Mouse (Mus musculus) adrenal gland, postnatal 25 days (tissue): ENCODE results near the gene Vhl. TPM values are rescaled to one million over a fixed set of nuclear protein-coding genes. Genes with fewer than 3 reads are reported as not detected.

Source experiments
- DNase-seq: peaks from one replicate; pipeline ENCODE4 v3.0.0; 2021; ENCODE audit warnings: mixed read lengths
- total RNA-seq: library from RNA; stranded (reverse); gene quantifications from 2 replicates; pipeline ENCODE4 v1.2.3, GENCODE M21; 2021

The Vhl gene
- total RNA-seq, 1 experiment from 2014 or later, result 31.6 TPM

GRCm38 (mm10) chr6:113624989-113625770 lies 1.4 kb downstream of the Vhl start:
- peak; percentile 15 for DNase-seq

- no peak for DNase-seq
These were observed 6.6 kb downstream of the Vhl start for GRCm38 (mm10) chr6:113630322-113630721.

GRCm38 (mm10) chr6:113632863-113633262 lies 9.1 kb downstream of the Vhl start:
- DNase-seq, result no peak

- peak; percentile 96 for DNase-seq
These were observed 14.7 kb downstream of the Vhl start, which contains the start of gene Irak2 for GRCm38 (mm10) chr6:113638302-113639040. Gene Irak2, plus strand, starts transcription at chr6:113638467.

GRCm38 (mm10) chr6:113639201-113639600 lies 15.4 kb downstream of the Vhl start:
- no peak for DNase-seq

GRCm38 (mm10) chr6:113642605-113643004 lies 18.8 kb downstream of the Vhl start:
- DNase-seq, result no peak

GRCm38 (mm10) chr6:113643021-113643420 lies 19.3 kb downstream of the Vhl start:
- no peak for DNase-seq

- no peak for DNase-seq
These were observed 20.2 kb downstream of the Vhl start for GRCm38 (mm10) chr6:113643967-113644366.

- no peak for DNase-seq
These were observed 21.0 kb downstream of the Vhl start for GRCm38 (mm10) chr6:113644808-113645207.

- no peak for DNase-seq
These were observed 25.8 kb downstream of the Vhl start for GRCm38 (mm10) chr6:113649346-113650196.

- no peak for DNase-seq
These were observed 26.5 kb downstream of the Vhl start for GRCm38 (mm10) chr6:113650197-113650640.

- no peak for DNase-seq
These were observed 27.9 kb downstream of the Vhl start for GRCm38 (mm10) chr6:113651626-113652025.

GRCm38 (mm10) chr6:113653551-113653950 lies 29.8 kb downstream of the Vhl start:
- no peak for DNase-seq

GRCm38 (mm10) chr6:113654102-113654501 lies 30.3 kb downstream of the Vhl start:
- DNase-seq, result no peak

- DNase-seq, result peak; percentile 83
These were observed 31.1 kb downstream of the Vhl start for GRCm38 (mm10) chr6:113654753-113655397.

GRCm38 (mm10) chr6:113655475-113655874 lies 31.7 kb downstream of the Vhl start:
- no peak for DNase-seq

GRCm38 (mm10) chr6:113656847-113657246 lies 33.1 kb downstream of the Vhl start:
- DNase-seq, result no peak

- peak; percentile 21 for DNase-seq
These were observed 34.5 kb downstream of the Vhl start for GRCm38 (mm10) chr6:113658226-113658625.

GRCm38 (mm10) chr6:113659648-113660491 lies 36.1 kb downstream of the Vhl start:
- no peak for DNase-seq

GRCm38 (mm10) chr6:113660492-113661352 lies 37.0 kb downstream of the Vhl start:
- DNase-seq, result no peak
